Mouse (Mus musculus): ENCODE measurements around the gene Gsdme. TPM values are rescaled to one million over a fixed set of nuclear protein-coding genes. Genes with fewer than 3 reads are reported as not detected.
A peak's percentile ranks its signal among the peaks of the same experiment; 100 is the strongest.

Gene Gsdme
- total RNA-seq (2014; rRNA removed; ENCODE audit: low replicate concordance), result 3.0 TPM in 1 of 2 replicates, not detected in the other
- 27.1 and 29.4 TPM in 2 replicates for polyA plus RNA-seq (2015; fragmentation: Nextera tagmentation; extraction: Ambion mirVana)

DNA sequence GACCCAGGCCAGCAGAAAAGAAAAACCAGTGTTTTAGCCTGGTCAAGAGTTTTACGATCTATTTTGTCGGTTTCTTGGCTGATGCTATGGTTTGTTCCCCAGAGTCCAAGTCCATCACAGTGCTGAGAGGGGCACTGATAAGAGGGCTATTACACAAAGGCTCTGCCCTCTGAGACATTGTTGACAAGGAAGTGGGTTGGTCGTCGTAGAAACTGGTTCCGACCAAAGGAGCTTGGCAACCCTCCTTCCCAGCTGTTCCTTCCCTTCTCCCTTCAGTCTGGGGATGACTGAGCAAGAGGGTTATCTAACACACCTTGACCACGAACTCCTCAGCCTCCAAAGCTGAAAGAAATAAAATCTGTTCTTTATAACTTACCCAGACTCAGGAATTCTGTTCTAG is at the start of gene Gsdme:
TSS of gene Gsdme (minus strand) at position 193 of the 400 bp plus-strand sequence.
- H3K4me3 ChIP-seq (ENCODE audit: low read depth, low read length), result no peak within 1 kb of the TSS
- WGBS, result 47% methylated on average over 6 of the region's 6 CpGs
- H3K27me3 ChIP-seq (ENCODE audit: control insufficient read depth, insufficient read depth, low read length), result no peaks in the 10 kb centered on the region
- no peak within 1 kb of the TSS for H3K27ac ChIP-seq (ENCODE audit: low read depth)
- no peaks in the 10 kb centered on the region for H3K36me3 ChIP-seq (replicated peaks; ENCODE audit: control insufficient read depth, insufficient read depth, low read length)
- peaks cover 7% of the 10 kb centered on the region for H3K4me1 ChIP-seq (ENCODE audit: control insufficient read depth, insufficient read depth)
- DNase-seq (ENCODE audit: low spot score) (no peak), ATAC-seq (ENCODE audit: insufficient read depth, low read depth) (no peak)
- H3K9me3 ChIP-seq (replicated peaks; ENCODE audit: control insufficient read depth, low read length), result no peaks in the 10 kb centered on the region
- no peak within 1 kb of the TSS for H3K9ac ChIP-seq (replicated peaks; ENCODE audit: low read depth, low read length)
- no peak for TF ChIP-seq EP300 (IDR thresholded peaks at IDR 0.05; ENCODE audit: low read depth)
- no peak for TF ChIP-seq CTCF (IDR thresholded peaks at IDR 0.05; ENCODE audit: low read depth)
- no peak within 1 kb of the TSS for H3K4me2 ChIP-seq (ENCODE audit: low read depth, low read length)

DNA sequence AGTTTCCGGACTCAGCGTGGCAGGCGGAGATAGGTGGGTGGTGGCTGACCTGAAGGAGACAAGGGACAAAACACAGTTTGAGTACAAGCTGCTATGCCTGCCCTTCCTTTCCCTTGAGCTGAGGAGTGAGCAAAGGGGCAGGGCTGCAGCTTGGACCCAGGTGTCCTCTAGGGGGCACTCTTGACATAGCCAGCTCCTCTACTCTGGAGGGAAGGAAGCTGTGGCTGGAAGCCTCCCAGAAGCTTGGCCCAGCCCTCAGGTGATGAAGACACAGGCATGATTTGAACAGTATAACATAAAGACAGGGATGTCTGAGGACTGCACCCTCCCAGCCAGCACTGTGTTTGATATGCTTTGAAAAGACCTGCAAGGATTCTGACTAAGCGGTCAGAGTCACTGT is 49.0 kb upstream of the Gsdme start:
- Histone ChIP-seq H3K9ac (replicated peaks; ENCODE audit: low read depth, low read length) (no peak overlapping the region), H3K4me2 (ENCODE audit: low read depth, low read length) (no peak overlapping the region), H3K4me1 (ENCODE audit: control insufficient read depth, insufficient read depth) (peaks cover 16% of the 10 kb centered on the region), H3K36me3 (replicated peaks; ENCODE audit: control insufficient read depth, insufficient read depth, low read length) (peaks cover 16% of the 10 kb centered on the region), H3K27me3 (ENCODE audit: control insufficient read depth, insufficient read depth, low read length) (no peaks in the 10 kb centered on the region), H3K4me3 (ENCODE audit: low read depth, low read length) (no peak overlapping the region), H3K27ac (ENCODE audit: low read depth) (no peak overlapping the region), H3K9me3 (replicated peaks; ENCODE audit: control insufficient read depth, low read length) (no peaks in the 10 kb centered on the region)
- DNase-seq (ENCODE audit: low spot score), result peak; percentile 85
- TF ChIP-seq EP300 (IDR thresholded peaks at IDR 0.05; ENCODE audit: low read depth) (no peak), CTCF (IDR thresholded peaks at IDR 0.05; ENCODE audit: low read depth) (peak; percentile 95)
- ATAC-seq (ENCODE audit: insufficient read depth, low read depth), result peak; percentile 75
- WGBS, result 33% methylated on average over 4 of the region's 4 CpGs

DNA sequence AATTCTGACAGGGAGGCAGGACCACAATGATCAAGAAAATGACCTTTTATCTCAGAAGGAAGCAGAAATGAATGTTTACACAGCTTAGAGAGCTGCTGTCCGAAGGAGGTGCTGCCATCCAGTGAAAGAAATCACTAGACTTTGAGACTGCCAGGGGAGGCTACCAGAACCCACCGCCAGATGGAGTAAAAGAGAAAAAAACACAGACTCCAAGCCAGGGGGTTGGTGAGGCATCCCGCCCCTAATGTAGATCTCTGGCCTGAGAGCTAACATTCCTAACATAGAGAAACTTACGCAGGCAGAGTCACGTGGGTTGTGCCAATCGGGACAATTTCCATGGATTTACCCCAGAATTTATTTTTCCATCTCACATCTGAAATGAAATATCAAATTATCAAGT is 45.4 kb upstream of the Gsdme start:
- H3K4me3 ChIP-seq (ENCODE audit: low read depth, low read length), result no peak overlapping the region
- no peak overlapping the region for H3K4me2 ChIP-seq (ENCODE audit: low read depth, low read length)
- no peaks in the 10 kb centered on the region for H3K9me3 ChIP-seq (replicated peaks; ENCODE audit: control insufficient read depth, low read length)
- 27% methylated on average over 6 of the region's 6 CpGs for WGBS
- H3K27me3 ChIP-seq (ENCODE audit: control insufficient read depth, insufficient read depth, low read length), result no peaks in the 10 kb centered on the region
- ATAC-seq (ENCODE audit: insufficient read depth, low read depth) (peak; percentile 47; the same call in 1 of the 2 replicates), DNase-seq (ENCODE audit: low spot score) (peak; percentile 48)
- peaks cover 35% of the 10 kb centered on the region for H3K36me3 ChIP-seq (replicated peaks; ENCODE audit: control insufficient read depth, insufficient read depth, low read length)
- peaks cover 2% of the 10 kb centered on the region; the same call in 1 of the 2 replicates for H3K4me1 ChIP-seq (ENCODE audit: control insufficient read depth, insufficient read depth)
- H3K27ac ChIP-seq (ENCODE audit: low read depth), result no peak overlapping the region
- TF ChIP-seq EP300 (IDR thresholded peaks at IDR 0.05; ENCODE audit: low read depth) (no peak), CTCF (IDR thresholded peaks at IDR 0.05; ENCODE audit: low read depth) (peak; percentile 64)
- no peak overlapping the region for H3K9ac ChIP-seq (replicated peaks; ENCODE audit: low read depth, low read length)

DNA sequence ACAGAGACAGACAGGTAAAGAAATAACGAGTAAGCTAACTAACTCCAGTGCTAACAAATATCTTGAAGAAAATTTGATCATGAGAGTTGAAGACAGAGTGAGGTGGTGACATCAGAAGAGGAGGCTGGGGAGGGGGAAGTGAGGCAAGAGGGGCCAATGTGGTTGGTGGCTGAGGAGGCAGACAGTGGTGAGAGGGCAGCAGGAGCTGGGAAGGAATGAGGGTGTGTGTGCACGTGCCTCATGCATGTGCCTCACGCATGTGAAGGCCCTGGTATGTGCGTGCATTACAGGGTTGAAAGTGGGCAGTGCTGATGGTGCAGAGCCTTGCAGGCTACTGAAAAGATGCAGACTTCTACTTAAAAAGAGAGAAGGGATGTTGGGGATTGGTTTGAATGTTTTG is 43.0 kb upstream of the Gsdme start:
- no peak for DNase-seq (ENCODE audit: low spot score)
- H3K27ac ChIP-seq (ENCODE audit: low read depth), result no peak overlapping the region
- no peak overlapping the region for H3K4me3 ChIP-seq (ENCODE audit: low read depth, low read length)
- no peaks in the 10 kb centered on the region for H3K9me3 ChIP-seq (replicated peaks; ENCODE audit: control insufficient read depth, low read length)
- 76% methylated on average over 4 of the region's 4 CpGs for WGBS
- H3K36me3 ChIP-seq (replicated peaks; ENCODE audit: control insufficient read depth, insufficient read depth, low read length), result peaks cover 52% of the 10 kb centered on the region
- H3K4me2 ChIP-seq (ENCODE audit: low read depth, low read length), result no peak overlapping the region
- H3K27me3 ChIP-seq (ENCODE audit: control insufficient read depth, insufficient read depth, low read length), result no peaks in the 10 kb centered on the region
- H3K9ac ChIP-seq (replicated peaks; ENCODE audit: low read depth, low read length), result no peak overlapping the region
- H3K4me1 ChIP-seq (ENCODE audit: control insufficient read depth, insufficient read depth), result no peaks in the 10 kb centered on the region
- TF ChIP-seq CTCF (IDR thresholded peaks at IDR 0.05; ENCODE audit: low read depth) (no peak), EP300 (IDR thresholded peaks at IDR 0.05; ENCODE audit: low read depth) (no peak)
- no peak for ATAC-seq (ENCODE audit: insufficient read depth, low read depth)

DNA sequence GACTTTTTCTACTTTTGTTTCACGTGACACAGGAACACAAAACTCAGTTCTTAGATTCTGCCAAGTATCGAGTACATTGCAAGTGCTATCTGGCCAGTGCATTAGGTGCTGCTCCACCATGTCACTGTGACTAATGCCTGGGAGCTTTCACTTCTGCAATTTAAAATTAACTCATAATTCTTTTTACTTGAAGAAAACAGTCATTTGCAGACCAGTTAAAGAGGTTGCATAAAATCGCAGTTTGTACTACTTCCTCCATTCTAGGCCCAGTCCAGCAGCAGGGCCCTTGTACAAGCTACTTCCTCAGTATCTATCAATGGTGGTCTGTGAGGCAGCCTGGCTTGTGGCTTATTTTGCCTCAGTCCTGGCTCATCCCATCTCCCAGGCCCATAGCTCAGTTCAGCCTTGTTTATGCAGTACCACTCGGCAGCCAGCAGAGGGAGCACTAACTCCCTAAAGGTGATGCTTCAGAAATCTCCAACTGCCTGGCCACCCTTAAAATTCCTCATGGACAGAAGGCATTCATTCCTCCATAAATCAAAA is 41.4 kb upstream of the Gsdme start:
- Histone ChIP-seq H3K9ac (replicated peaks; ENCODE audit: low read depth, low read length) (no peak overlapping the region), H3K4me2 (ENCODE audit: low read depth, low read length) (no peak overlapping the region), H3K36me3 (replicated peaks; ENCODE audit: control insufficient read depth, insufficient read depth, low read length) (peaks cover 55% of the 10 kb centered on the region), H3K4me3 (ENCODE audit: low read depth, low read length) (no peak overlapping the region), H3K9me3 (replicated peaks; ENCODE audit: control insufficient read depth, low read length) (no peaks in the 10 kb centered on the region), H3K4me1 (ENCODE audit: control insufficient read depth, insufficient read depth) (no peaks in the 10 kb centered on the region), H3K27me3 (ENCODE audit: control insufficient read depth, insufficient read depth, low read length) (no peaks in the 10 kb centered on the region), H3K27ac (ENCODE audit: low read depth) (no peak overlapping the region)
- DNase-seq (ENCODE audit: low spot score), result peak; percentile 41
- TF ChIP-seq EP300 (IDR thresholded peaks at IDR 0.05; ENCODE audit: low read depth), result no peak
- peak; percentile 94 for TF ChIP-seq CTCF (IDR thresholded peaks at IDR 0.05; ENCODE audit: low read depth)
- 61% methylated on average over 4 of the region's 4 CpGs for WGBS
- ATAC-seq (ENCODE audit: insufficient read depth, low read depth), result peak; percentile 30; the same call in 1 of the 2 replicates

DNA sequence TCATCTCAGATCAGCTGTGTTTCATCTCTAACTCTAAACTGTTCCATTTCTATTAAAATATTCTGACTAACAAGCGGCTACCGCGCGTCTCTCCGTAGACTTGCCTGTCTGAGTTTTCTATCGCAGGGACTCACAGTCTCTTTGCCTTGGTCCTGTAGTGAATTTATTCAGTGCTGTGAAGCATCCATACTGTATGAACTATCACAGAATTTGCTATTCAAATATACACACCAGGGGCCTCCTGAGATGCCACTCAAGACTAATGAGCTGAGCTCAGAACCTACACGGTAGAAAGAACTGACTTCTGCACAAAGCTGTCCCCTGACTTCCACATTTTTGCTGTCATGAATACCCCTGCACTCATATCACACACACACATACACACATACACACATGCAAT is 37.5 kb upstream of the Gsdme start:
- no peaks in the 10 kb centered on the region for H3K27me3 ChIP-seq (ENCODE audit: control insufficient read depth, insufficient read depth, low read length)
- no peak overlapping the region for H3K27ac ChIP-seq (ENCODE audit: low read depth)
- no peak overlapping the region for H3K4me3 ChIP-seq (ENCODE audit: low read depth, low read length)
- no peaks in the 10 kb centered on the region for H3K4me1 ChIP-seq (ENCODE audit: control insufficient read depth, insufficient read depth)
- H3K36me3 ChIP-seq (replicated peaks; ENCODE audit: control insufficient read depth, insufficient read depth, low read length), result peaks cover 44% of the 10 kb centered on the region
- TF ChIP-seq EP300 (IDR thresholded peaks at IDR 0.05; ENCODE audit: low read depth) (no peak), CTCF (IDR thresholded peaks at IDR 0.05; ENCODE audit: low read depth) (no peak)
- WGBS, result 92% methylated on average over 7 of the region's 7 CpGs
- no peak overlapping the region for H3K4me2 ChIP-seq (ENCODE audit: low read depth, low read length)
- ATAC-seq (ENCODE audit: insufficient read depth, low read depth) (no peak), DNase-seq (ENCODE audit: low spot score) (no peak)
- no peak overlapping the region for H3K9ac ChIP-seq (replicated peaks; ENCODE audit: low read depth, low read length)
- no peaks in the 10 kb centered on the region for H3K9me3 ChIP-seq (replicated peaks; ENCODE audit: control insufficient read depth, low read length)
